Mouse (Mus musculus): ENCODE measurements at regions not wholly inside any gene's neighbourhood (a gene's known extent, or its start where the extent isn't known, plus 50 kb on each side); places are given as distances from the start of the nearest gene placed in this dataset.

GRCm38 (mm10) chr8:76217819-76218580 lies 681.2 kb upstream of the Nr3c2 start:
- peak; percentile 71 for ATAC-seq (ENCODE audit: low FRiP score, low read depth)
- 60% methylated on average over 4 of the region's 4 CpGs for WGBS
- H3K9ac ChIP-seq = no peak overlapping the region
- H3K27ac ChIP-seq = no peak overlapping the region
- no peaks in the 10 kb centered on the region for H3K36me3 ChIP-seq
- H3K4me1 ChIP-seq = peaks cover 5% of the 10 kb centered on the region; the same call in 1 of the 2 replicates
- no peak overlapping the region for H3K4me2 ChIP-seq (replicated peaks)
- no peaks in the 10 kb centered on the region for H3K27me3 ChIP-seq
- no peaks in the 10 kb centered on the region for H3K9me3 ChIP-seq
- H3K4me3 ChIP-seq = no peak overlapping the region

DNA sequence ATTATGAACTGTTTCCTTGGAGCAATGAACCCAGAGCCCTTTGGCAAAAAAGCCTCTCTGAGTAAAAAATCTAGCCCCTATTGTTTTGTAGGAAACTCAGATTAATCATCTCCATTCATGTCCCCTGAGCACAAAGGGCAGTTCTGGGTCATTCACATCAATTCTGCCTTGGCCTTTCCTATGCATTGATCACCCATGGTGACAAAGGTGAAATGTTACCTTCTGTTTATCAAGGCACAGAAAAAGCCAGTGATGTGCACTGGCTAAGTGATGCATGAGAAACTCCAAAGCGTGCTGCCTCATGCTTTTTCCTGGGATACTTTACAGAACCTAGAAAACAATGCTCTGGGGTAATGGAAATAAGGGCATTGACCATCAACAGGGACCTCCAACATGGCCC lies 668.4 kb upstream of the Nr3c2 start:
- no peak overlapping the region for H3K9ac ChIP-seq
- H3K4me3 ChIP-seq = no peak overlapping the region
- H3K4me1 ChIP-seq = no peaks in the 10 kb centered on the region
- ATAC-seq (ENCODE audit: low FRiP score, low read depth) = no peak
- H3K27ac ChIP-seq = no peak overlapping the region
- H3K4me2 ChIP-seq (replicated peaks) = no peak overlapping the region
- H3K27me3 ChIP-seq = no peaks in the 10 kb centered on the region
- WGBS = 71% methylated on average over 1 of the region's 1 CpGs
- no peaks in the 10 kb centered on the region for H3K9me3 ChIP-seq
- H3K36me3 ChIP-seq = no peaks in the 10 kb centered on the region

DNA sequence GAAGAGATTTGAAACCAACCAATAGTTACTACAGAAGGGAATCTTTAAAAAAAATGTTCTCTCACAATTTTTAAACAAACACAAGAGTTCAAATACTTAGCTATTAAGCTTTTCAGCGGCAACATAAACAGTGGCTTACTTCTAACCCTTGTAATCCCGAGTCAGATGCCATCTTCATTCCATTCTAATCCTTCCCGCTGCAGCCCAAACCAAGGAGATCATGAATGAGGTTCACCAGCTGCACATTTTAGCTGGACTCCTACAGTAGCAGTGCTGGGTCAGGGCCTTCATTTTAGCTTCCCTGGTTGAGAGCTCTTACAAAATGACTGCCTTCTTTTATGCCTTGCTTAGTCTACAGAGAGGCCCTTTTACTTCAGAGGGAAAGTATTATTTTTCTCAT lies 650.0 kb upstream of the Nr3c2 start:
- Histone ChIP-seq H3K9ac (no peak overlapping the region), H3K9me3 (no peaks in the 10 kb centered on the region), H3K27ac (no peak overlapping the region), H3K36me3 (no peaks in the 10 kb centered on the region), H3K27me3 (no peaks in the 10 kb centered on the region), H3K4me3 (no peak overlapping the region), H3K4me2 (replicated peaks) (no peak overlapping the region), H3K4me1 (no peaks in the 10 kb centered on the region)
- no peak for ATAC-seq (ENCODE audit: low FRiP score, low read depth)
- WGBS = 68% methylated on average over 3 of the region's 3 CpGs

DNA sequence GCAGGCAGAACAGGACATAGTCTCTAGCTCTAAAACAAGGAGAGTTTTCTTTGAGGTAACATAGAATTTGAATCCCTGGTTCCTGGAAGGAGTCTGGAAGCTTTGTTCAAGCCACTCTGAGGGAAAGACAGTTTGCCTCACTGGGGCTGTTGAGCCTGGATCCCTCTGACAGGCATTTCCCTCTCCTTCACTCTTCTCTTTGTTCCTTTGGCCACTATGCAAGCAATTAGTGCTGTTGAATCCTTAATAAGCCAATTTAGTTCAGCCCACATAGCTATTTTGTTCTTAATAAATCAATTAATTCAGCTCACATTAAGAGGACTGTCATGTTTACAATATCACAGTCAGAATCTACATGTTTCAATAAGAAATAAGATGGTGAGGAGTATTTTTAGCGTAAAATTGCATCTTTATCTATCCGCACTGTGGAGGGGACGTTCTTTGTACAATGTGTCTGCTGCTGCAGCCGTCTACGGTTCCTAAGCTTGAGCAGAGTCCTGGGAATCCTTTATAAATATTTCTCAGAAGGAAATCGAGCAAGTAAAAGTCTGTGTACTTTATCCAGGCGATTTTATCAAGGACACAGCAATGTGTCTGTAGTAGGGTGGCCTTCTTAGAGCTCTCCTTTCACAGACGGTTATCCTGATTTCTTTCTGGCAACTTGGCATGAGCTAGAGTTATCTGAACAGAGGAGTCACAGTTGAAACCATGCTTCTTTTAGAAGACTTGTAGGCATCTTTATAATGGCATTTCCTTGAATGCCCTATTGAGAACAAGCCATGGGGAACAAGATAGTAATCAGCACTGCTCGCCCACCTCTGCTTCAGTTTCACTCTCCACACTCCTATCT lies 646.9 kb upstream of the Nr3c2 start:
- no peak for ATAC-seq (ENCODE audit: low FRiP score, low read depth)
- H3K27ac ChIP-seq = no peak overlapping the region
- H3K27me3 ChIP-seq = no peaks in the 10 kb centered on the region
- no peaks in the 10 kb centered on the region for H3K4me1 ChIP-seq
- no peaks in the 10 kb centered on the region for H3K36me3 ChIP-seq
- H3K4me3 ChIP-seq = no peak overlapping the region
- no peak overlapping the region for H3K4me2 ChIP-seq (replicated peaks)
- no peak overlapping the region for H3K9ac ChIP-seq
- no peaks in the 10 kb centered on the region for H3K9me3 ChIP-seq
- 84% methylated on average over 9 of the region's 9 CpGs for WGBS

All from limb, embryonic 13.5 days (tissue).